Mouse (Mus musculus) heart, postnatal 14 days (tissue): Measurements from ENCODE around the gene Pomt2. TPM values are rescaled to one million over a fixed set of nuclear protein-coding genes. Genes with fewer than 3 reads are reported as not detected.

Experiments used
- DNase-seq, 2 experiments: peaks; one replicate each; pipeline ENCODE4 v3.0.0; 2021 to 2022
- intact Hi-C: fragments of 180-260 bp; cut with DNase I; formaldehyde crosslinking; loops from one replicate; pipeline ENCODE4 v1.15.1; 2025
- total RNA-seq, 2 experiments: library from RNA; stranded (reverse); gene quantifications; 2 replicates each; pipeline ENCODE4 v1.2.3; 2021

Pomt2 gene
- total RNA-seq, 2 experiments from 2014 or later = 11.5 to 11.9 TPM

DNA sequence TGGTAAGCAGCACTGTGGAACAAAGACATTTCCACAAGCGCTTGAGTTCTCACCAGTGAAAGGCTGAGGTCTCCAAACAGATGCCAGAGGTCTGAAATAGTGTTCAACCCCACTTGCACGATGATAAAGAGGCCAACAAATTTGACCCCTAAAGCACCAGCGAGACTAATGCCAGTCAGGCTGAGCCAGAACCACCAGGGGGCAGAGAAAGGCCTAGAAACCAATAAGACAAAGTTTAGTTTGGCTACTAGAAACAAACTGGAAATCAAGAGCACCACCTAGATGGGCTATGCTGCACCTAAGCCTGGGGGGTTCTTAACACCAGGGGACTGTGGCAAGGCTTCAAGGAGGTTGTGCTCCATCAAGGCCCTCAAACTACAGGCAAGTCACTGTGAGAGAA, 16.1 kb downstream of the Pomt2 start:
- intact Hi-C loops = loop anchor here (5.0 kb wide), 2 partner anchors 106 to 201 kb away; partner anchors contain the start of gene Noxred1
- peak; percentile 18 to 46 for DNase-seq

DNA sequence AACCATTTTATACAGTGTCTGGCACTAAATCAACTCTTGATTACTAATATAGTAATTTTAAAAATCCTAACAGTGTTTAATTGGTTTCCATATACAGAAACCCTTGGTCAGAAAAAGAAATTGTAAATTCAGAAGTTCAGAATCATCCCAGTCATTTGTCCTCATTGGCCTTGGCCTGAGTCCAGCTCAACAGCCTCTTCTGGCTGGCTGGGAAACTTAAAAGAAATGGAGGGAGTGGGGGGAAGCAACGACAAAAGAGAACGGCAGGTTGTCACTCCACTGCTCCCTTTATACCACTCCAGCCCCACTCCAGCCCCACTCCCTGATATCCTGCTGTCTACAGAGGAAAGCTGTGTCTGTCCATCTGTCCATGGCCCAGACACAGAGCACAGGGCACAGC, 16.6 kb downstream of the Pomt2 start:
- intact Hi-C loops = loop anchor here (5.0 kb wide), 2 partner anchors 106 to 201 kb away; partner anchors contain the start of gene Noxred1
- DNase-seq = peak; percentile 6 to 7

DNA sequence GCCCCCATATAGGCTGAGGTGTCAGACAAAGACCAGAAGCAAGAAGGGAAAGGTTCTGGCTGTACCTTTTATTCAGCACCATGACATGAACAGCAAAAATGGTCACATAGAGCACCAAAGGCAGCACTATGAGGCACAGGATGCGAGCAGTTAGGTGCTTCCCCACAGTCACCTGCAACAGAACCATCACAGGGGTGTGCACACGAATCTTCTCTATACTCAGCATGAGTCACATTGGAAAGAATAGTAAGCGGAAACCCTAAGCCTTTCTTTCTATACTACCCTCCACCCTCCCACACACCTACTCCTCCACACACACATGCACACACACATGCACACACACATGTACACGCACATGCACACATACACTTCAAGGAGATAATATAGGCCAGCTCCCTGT, 17.5 kb downstream of the Pomt2 start:
- intact Hi-C loops = loop anchor here (5.0 kb wide), 2 partner anchors 107 to 202 kb away; partner anchors contain the start of gene Noxred1
- DNase-seq = no peak

DNA sequence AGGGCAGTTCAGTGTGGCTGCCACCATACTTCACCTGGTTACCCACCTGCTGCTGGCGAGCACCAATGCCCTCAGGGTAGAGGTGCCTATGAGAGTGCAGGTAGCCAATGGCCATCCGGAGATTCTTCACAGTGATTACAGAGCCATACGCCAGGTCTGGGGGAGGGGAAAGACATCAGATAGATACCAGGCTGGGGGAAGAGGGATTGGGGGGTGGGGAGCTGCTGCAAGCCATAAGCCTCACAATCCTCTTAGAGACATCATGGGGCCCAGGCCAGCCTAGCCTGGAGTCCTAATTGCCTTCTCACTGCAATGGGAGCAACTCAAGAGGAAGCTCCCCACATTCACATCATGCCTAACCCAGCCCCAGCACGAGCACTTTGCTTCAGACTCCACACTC, 20.5 kb downstream of the Pomt2 start:
- intact Hi-C loops = no loop called here
- DNase-seq = no peak

DNA sequence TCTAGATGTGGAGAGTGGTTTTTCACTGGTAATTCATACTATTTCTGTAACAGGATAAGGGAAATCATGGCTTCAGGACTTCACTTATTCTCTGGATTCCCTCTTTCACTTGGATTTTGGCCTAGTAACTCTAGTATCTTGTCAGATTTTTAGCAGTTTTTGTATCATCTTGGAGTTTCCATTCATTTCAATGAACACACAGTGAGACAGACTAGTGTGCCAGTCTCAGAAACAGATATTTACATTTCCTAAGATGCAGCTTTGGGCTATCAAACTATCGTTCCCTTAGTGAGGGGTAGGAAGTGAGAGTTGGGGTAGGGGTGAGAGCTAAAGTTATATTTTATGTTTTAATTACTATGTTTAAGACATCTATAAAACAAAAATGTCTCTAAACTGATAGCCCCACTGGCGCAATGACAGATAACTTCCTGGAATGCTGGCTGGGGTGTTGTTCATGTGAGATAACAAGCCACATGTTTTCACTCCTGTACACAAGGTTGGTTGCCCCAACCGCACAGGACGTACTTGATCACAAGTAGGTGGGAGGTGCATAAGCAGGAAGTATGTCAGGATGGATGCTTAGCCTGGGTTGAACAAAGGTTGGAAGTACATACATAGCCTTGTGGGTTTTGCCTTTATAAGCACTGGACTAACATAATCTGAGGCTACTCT, 25.7 kb downstream of the Pomt2 start:
- DNase-seq = no peak
- intact Hi-C loops = no loop called here

DNA sequence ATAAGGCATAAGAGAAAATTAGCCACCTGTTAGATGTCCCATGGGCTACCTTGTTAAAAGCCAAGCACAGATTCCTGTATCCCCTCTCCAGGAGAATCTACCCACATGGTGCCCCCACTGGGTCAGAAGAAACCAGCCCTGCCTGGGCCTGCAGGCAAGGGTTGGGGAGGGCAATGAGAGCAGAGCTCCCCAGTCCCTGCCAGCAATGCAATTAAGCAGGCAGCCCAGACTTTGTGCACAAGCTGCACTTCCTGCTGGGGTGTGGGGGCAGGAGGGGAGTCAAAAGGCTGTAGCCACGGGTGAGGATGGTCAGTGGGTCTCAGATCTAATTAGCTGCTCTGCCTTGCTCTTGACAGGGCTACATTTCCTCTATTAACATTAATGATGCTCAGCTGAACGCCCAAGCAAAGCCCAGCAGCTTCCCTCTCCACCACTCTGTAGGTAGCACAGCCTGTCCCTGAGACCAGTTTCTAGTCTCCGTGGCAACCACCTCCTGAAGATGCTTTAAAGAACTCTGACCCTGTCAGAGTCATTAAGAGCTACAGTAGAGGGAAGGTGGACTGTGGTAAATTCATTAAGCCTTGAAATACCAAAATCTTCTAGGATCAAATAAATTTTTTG, 40.3 kb downstream of the Pomt2 start:
- intact Hi-C loops = no loop called here
- no peak for DNase-seq

DNA sequence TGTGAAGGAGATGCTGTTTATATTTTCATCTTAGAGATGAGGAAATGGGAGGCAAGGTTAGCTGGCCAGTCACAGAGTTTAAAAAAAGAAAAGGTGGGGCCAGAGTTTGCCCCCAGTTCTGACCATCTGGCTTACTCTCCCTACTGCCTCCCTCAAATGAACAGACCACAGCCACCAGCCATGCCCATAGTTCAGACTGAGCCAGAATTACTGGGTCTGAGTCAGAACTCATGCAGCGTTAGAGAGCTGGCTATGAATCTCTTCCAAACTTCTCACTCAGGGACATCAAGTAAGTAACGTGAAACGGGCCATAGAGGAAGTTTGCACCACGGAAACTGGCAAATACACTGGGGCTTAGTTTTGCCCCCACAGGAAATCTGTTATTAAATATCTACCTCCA, 43.0 kb downstream of the Pomt2 start:
- DNase-seq = no peak
- intact Hi-C loops = no loop called here

DNA sequence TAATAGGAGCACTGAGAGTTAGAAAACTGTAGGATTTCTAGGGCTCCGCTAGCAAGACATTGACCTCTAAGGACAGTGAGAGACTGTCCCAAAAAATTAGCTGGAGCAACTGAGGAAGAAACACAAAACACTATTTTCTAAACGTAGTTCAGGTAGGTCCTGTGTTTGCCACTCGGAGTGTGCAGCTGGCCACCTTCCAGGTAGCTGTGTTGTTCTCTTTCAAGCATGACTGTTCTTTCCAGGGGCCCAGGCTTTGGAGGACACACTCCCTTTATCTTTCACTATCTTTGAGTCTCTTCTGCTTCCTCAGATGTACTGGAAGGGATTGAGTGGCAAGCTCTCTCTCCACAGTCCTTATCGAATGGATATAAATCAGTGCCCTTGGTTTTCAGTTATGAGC, 44.3 kb downstream of the Pomt2 start:
- intact Hi-C loops = no loop called here
- DNase-seq = no peak

DNA sequence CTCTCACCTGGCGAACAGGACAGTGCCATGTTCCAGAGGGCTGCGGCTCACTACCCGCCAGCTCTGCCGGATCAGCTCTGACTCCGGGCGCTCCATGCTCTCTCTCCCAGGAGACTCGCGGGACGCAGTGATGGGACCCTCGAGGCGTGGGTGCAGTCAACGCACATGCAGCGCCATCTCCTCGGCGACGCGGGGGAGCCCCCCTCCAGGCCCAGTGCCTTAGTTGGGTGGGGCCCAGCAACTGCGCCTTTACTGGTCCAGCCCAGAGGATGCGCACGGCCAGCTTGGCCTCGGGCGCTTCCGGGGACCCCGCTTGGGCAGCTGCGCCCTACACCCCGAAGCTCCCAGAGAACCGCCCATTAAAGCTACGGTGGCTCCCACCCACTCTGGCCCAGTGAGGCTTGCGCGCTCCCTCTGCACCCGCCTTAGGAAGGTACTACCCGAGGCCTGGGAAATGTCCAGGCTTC, 45.6 kb downstream of the Pomt2 start, which contains the start of gene Ngb:
Ngb (minus strand) TSS at position 375 of the 467 bp plus-strand sequence.
- no peak for DNase-seq
- intact Hi-C loops = no loop called here

DNA sequence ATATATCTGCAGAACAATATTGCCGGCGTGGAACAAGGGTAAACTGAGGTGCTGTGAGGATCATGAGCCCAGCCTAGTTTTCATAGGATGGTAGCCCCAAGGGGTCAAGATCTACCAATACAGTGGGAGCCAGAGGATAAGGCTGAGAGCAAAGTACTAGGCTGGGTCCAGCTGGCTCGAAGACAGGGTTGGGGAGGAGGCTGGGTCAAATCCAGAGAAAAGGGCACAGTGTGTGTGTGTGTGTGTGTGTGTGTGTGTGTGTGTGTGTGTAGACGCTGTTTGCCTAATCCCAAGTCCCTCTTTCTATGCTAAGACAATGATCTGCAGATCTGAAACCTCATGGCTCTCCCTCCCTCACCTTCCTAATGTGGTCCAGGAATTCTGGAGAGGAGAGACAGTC, 47.4 kb downstream of the Pomt2 start:
- intact Hi-C loops = no loop called here
- DNase-seq = no peak

DNA sequence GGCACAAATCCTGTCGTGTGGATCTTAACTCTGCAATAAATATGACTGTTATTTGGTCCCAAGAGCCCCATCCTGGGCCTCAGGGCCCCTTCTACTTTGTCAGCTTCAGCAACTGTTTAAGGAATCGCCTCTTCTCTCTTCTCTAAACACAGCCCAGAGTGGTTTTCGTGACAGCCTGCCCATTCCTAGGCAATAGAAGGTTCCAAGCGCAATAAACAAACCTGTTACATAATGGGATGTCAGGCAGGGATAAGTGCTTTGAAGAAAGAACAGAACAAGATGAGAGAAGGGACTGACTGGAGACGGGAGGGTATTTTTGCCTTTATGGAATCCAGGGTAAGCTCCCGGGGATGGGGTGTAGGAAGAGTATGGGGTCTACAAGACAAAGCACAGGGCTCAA, 54.1 kb downstream of the Pomt2 start:
- DNase-seq = no peak
- intact Hi-C loops = no loop called here

DNA sequence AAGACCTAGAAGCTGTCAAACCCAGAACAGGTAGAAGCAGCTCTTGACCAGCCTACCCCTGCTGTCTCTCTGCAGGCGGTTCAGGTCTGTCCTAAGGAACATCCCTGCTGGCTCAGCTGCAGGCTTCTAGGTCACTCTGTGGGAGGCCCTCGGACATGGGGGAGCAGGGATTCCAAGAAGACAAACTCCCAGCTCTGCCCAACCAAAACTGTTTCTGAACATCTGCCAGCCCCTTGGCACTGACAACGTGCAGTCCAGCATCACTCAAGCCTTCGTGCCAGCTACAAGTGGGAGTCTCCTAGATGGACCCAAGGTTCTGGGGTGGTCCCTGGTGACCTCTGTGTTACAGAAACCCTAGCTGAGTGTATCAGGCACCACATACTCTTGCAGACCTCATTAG, 54.5 kb downstream of the Pomt2 start:
- intact Hi-C loops = no loop called here
- DNase-seq = peak in 1 of 2 experiments; percentile 9

DNA sequence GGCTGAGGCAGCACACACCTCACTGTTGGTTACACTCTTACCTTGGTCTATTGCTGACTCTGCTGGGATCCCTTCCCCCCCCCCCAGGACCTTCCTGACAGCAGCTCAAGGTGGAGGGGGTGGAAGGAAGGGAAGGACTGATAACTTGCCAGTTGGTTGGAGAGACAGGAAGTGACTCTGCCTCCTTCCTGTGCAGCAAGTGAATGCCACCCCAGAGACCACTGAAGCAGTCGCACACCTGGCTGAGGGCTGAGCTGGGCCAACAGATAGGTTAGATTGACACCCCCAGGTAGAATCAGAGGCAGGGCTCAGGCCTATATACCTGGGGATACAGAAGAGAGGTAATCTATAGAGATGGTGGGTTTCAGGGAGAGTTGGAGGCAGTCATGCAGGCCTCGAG, 55.9 kb downstream of the Pomt2 start:
- no peak for DNase-seq
- intact Hi-C loops = no loop called here

DNA sequence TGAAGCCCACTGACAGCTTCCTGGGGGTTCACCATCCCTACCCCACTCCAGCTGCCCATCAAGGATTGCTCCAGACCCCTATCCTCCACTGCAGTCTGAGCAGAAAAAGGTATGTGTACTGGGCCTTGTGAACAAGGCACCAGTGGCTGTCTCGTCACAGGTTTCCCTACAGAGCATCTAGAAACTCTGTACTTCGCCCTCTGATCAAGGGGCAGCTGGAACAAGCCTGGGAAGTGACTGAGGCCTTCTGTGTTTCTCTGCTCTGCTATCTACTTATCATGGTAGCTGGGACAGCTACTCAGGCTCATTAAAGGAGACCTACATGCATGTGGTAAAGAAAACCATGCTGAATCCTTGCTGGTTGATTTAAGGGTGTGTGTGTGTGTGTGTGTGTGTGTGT, 58.1 kb downstream of the Pomt2 start:
- intact Hi-C loops = no loop called here
- no peak for DNase-seq

DNA sequence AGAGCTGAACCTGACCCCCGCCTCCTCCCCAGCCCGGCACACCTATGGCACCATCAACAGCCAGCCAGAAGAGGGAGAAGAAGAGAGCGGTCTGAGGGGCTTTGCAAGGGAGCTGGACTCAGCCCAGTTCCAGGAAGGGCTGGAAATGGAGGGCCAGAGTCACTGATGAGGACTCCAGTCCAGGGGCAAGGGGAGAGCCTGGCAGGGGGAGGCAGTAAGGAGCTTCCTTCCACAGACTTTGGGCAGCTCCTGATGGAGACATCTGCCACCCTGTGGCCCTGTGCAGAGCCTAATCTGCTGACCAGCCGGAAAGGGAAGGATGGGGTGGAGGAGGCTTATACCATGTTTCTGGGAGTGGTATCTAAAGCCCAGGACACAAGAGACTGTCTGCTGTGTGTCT, 58.5 kb downstream of the Pomt2 start:
- intact Hi-C loops = no loop called here
- DNase-seq = no peak

DNA sequence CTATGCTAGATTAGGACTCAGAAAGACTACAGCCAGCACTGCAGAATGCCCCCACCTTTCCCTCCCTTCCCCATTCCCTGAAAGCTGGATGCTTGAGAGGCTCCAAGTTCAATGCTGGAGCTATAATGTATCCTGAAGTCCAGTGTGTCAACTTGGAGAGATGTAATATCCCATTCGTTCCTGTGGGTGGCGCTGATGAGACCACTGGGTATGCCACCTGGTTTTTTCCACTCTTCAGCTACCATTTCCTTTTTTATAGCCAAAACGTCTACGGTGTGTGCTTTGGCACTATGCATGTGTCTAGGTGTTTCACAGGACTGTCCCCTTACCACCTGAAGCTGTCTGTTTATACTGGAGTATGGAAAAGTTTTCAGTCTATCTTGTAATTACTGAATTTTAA, 59.4 kb downstream of the Pomt2 start:
- no peak for DNase-seq
- intact Hi-C loops = no loop called here

DNA sequence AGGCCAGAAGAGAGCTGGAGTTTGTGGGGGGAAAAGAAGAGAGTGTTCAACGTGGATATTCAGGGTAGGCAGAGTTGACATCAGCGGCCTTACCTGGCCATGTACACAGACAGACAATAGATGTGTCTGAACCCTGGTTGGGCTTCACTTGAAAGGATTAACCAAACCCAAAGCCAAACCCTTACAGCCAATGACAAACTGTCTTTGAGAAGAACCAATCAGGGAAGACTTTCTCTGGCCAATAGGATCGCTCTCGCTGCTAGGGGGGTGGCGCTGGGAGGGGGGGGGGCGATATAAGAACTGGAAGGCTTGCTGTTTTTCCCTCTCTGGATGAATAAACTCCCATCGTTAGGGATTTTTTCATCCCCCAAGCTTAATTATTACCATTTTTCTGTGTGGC, 60.5 kb downstream of the Pomt2 start:
- intact Hi-C loops = no loop called here
- DNase-seq = no peak

DNA sequence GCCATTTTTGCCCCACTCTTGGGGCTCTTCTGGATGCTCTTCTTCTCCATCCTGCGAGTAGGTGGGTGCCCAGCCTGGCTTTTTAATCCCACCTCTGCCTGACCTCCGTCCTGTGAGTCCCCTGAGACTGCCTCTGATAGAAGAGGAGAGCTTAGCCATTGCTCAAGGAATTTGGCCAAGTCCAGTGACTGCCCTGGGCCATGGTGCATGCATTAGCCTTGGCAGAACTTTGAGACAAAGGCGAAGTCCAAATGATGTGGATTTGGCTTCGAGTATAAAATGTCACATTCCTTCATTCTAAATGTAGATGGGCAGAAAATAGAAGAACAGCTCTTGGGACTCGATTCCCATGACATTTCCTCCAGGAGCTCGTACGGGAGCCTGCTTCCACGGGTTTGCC, 65.0 kb downstream of the Pomt2 start:
- no peak for DNase-seq
- intact Hi-C loops = no loop called here

DNA sequence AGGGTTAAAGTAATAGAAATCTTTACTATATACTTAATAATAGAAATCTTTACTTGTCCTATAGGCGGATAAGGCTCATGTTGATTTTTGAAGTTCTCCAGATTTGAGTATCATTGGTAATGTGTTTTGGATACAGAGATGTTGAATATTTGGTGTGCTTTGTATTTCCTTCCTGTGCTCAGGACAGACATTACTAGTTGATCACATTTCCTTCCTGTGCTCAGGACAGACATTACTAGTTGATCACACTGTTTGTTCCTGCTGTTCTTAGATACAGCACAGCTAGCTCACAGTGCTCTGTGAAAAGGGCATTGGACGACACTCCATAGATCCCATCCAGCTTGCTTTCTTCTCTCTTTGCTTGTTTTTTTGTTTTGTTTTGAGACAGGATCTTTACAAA, 71.2 kb downstream of the Pomt2 start:
- intact Hi-C loops = no loop called here
- no peak for DNase-seq

DNA sequence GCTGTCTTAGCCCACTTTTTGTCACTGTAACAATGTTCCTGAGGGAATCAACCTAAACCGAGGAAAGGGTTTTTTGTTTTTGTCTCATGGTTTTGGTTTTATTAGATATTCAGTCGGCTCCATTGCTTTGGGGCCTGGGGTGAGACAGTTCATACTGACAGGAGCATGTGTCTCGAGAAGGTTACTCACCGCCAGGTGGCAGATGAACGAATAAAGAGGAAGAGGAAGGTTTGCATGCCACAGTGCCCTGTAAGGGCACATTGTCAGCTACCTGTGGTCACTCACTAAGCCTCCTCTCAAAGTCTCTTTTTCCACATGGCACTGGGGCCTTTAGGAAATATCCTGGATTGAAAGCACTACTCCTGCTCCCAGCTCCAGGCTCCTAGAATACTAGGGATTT, 77.2 kb downstream of the Pomt2 start:
- intact Hi-C loops = no loop called here
- no peak for DNase-seq

DNA sequence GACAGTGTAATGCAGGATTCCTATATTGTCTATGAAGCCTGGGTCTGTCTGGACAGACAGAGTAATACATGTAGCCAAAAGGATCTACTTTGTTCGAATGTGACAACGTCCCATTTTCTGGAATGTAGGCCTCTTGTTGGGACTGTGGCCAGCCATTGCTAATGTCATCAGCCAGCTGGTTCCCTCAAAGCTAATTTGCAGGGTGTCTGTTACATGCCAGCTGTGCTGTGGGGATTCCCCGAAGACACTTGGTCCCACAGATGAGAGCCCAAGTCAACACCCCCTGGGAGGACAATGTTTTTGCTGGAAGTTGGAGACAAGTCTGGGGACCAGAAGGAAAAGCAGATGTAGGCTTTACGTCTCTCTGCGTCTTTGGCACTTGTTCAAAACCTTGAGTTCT, 81.3 kb downstream of the Pomt2 start:
- DNase-seq = peak in 1 of 2 experiments; percentile 20
- intact Hi-C loops = no loop called here

DNA sequence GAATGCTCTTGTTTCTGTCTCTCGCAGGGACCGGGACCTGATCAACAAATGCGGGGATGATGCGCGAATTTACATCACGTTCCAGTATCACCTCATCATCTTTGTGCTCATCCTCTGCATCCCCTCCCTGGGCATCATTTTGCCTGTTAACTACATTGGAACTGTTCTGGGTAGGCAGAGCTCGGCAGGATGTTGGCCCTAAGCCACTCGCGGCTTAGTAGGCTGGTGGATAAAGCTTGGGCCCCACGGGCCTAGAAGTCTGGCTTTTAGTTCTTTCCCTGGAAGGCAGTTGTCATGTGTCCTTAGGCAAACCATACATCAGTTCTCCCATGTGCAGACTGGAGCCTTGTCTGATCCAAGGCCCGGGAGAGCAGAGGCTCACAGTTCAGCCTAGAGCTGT, 82.3 kb downstream of the Pomt2 start:
- intact Hi-C loops = no loop called here
- DNase-seq = no peak
